Mouse (Mus musculus) bone marrow macrophage, adult 2 months (primary cell): Measurements from ENCODE around the gene Gm10645.

Source experiments
- CTCF ChIP-seq: IDR thresholded peaks from 2 replicates; pipeline ENCODE4 v1.5.1; 2012; ENCODE audit warnings: low read depth, mild to moderate bottlenecking, low read length, moderate library complexity
- POLR2A ChIP-seq: IDR thresholded peaks from 2 replicates; pipeline ENCODE4 v1.6.1; 2012; ENCODE audit warnings: mild to moderate bottlenecking, low read depth, low read length, borderline replicate concordance

GRCm38 (mm10) chr8:83189538-83190095 lies 23.6 kb upstream of the Gm10645 start:
- no peak for TF ChIP-seq CTCF
- no peak for TF ChIP-seq POLR2A
